Mouse (Mus musculus): ENCODE measurements around the gene Kmt5a. TPM values are rescaled to one million over a fixed set of nuclear protein-coding genes. Genes with fewer than 3 reads are reported as not detected.
"Not testable (repeated sequence)": the region's sequence is repeated elsewhere in the genome, so short reads cannot be mapped to it uniquely, and the experiment has no call there.

The Kmt5a gene
- polyA plus RNA-seq, 1 experiment from 2014 or later: 102 TPM

GRCm38 (mm10) chr5:124450051-124450450 is 10.3 kb downstream of the Kmt5a start:
- Histone ChIP-seq H3K27ac (replicated peaks; ENCODE audit: low read depth, low read length) (no peak overlapping the region), H3K9me3 (replicated peaks; ENCODE audit: control insufficient read depth, low read length) (no peaks in the 10 kb centered on the region), H3K4me3 (ENCODE audit: low read depth, low read length) (no peak overlapping the region), H3K27me3 (ENCODE audit: control insufficient read depth, insufficient read depth, low read length) (no peaks in the 10 kb centered on the region), H3K9ac (replicated peaks; ENCODE audit: low read length) (no peak overlapping the region), H3K36me3 (replicated peaks; ENCODE audit: control insufficient read depth, insufficient read depth, low read depth, low read length) (peaks cover 16% of the 10 kb centered on the region), H3K4me1 (ENCODE audit: control insufficient read depth, insufficient read depth, low read length) (no peaks in the 10 kb centered on the region), H3K4me2 (ENCODE audit: low read depth, low read length) (no peak overlapping the region)
- ATAC-seq (replicated peaks; ENCODE audit: insufficient number of reproducible peaks, low FRiP score, low TSS enrichment, low read depth): no peak
- WGBS: 91% methylated on average over 7 of the region's 7 CpGs
- no peak for DNase-seq (ENCODE audit: low spot score)

GRCm38 (mm10) chr5:124450641-124451340 is 11.1 kb downstream of the Kmt5a start:
- ATAC-seq (replicated peaks; ENCODE audit: insufficient number of reproducible peaks, low FRiP score, low TSS enrichment, low read depth): no peak
- no peak overlapping the region for H3K4me2 ChIP-seq (ENCODE audit: low read depth, low read length)
- WGBS: 90% methylated on average over 16 of the region's 16 CpGs
- H3K27me3 ChIP-seq (ENCODE audit: control insufficient read depth, insufficient read depth, low read length): no peaks in the 10 kb centered on the region
- no peaks in the 10 kb centered on the region for H3K4me1 ChIP-seq (ENCODE audit: control insufficient read depth, insufficient read depth, low read length)
- no peak overlapping the region for H3K27ac ChIP-seq (replicated peaks; ENCODE audit: low read depth, low read length)
- no peak overlapping the region for H3K4me3 ChIP-seq (ENCODE audit: low read depth, low read length)
- no peak overlapping the region for H3K9ac ChIP-seq (replicated peaks; ENCODE audit: low read length)
- DNase-seq (ENCODE audit: low spot score): no peak
- H3K36me3 ChIP-seq (replicated peaks; ENCODE audit: control insufficient read depth, insufficient read depth, low read depth, low read length): peaks cover 16% of the 10 kb centered on the region
- H3K9me3 ChIP-seq (replicated peaks; ENCODE audit: control insufficient read depth, low read length): no peaks in the 10 kb centered on the region

GRCm38 (mm10) chr5:124452494-124453228 is 12.9 kb downstream of the Kmt5a start:
- 85% methylated on average over 15 of the region's 15 CpGs for WGBS
- no peak overlapping the region for H3K9ac ChIP-seq (replicated peaks; ENCODE audit: low read length)

GRCm38 (mm10) chr5:124453339-124454081 is 13.8 kb downstream of the Kmt5a start:
- H3K9ac ChIP-seq (replicated peaks; ENCODE audit: low read length): no peak overlapping the region
- ATAC-seq (replicated peaks; ENCODE audit: insufficient number of reproducible peaks, low FRiP score, low TSS enrichment, low read depth) (no peak), DNase-seq (ENCODE audit: low spot score) (no peak)
- no peaks in the 10 kb centered on the region for H3K27me3 ChIP-seq (ENCODE audit: control insufficient read depth, insufficient read depth, low read length)
- WGBS: 82% methylated on average over 13 of the region's 13 CpGs
- H3K36me3 ChIP-seq (replicated peaks; ENCODE audit: control insufficient read depth, insufficient read depth, low read depth, low read length): peaks cover 26% of the 10 kb centered on the region
- H3K4me3 ChIP-seq (ENCODE audit: low read depth, low read length): no peak overlapping the region
- no peak overlapping the region for H3K4me2 ChIP-seq (ENCODE audit: low read depth, low read length)
- H3K4me1 ChIP-seq (ENCODE audit: control insufficient read depth, insufficient read depth, low read length): no peaks in the 10 kb centered on the region
- H3K9me3 ChIP-seq (replicated peaks; ENCODE audit: control insufficient read depth, low read length): no peaks in the 10 kb centered on the region
- H3K27ac ChIP-seq (replicated peaks; ENCODE audit: low read depth, low read length): no peak overlapping the region

More at GRCm38 (mm10) chr5:124452494-124453228, 12.9 kb downstream of the Kmt5a start:
- ATAC-seq (replicated peaks; ENCODE audit: insufficient number of reproducible peaks, low FRiP score, low TSS enrichment, low read depth) (no peak), DNase-seq (ENCODE audit: low spot score) (no peak)
- no peak overlapping the region for H3K4me3 ChIP-seq (ENCODE audit: low read depth, low read length)
- H3K27me3 ChIP-seq (ENCODE audit: control insufficient read depth, insufficient read depth, low read length): no peaks in the 10 kb centered on the region
- H3K4me1 ChIP-seq (ENCODE audit: control insufficient read depth, insufficient read depth, low read length): no peaks in the 10 kb centered on the region
- H3K36me3 ChIP-seq (replicated peaks; ENCODE audit: control insufficient read depth, insufficient read depth, low read depth, low read length): peaks cover 26% of the 10 kb centered on the region
- H3K9me3 ChIP-seq (replicated peaks; ENCODE audit: control insufficient read depth, low read length): no peaks in the 10 kb centered on the region
- H3K27ac ChIP-seq (replicated peaks; ENCODE audit: low read depth, low read length): no peak overlapping the region
- H3K4me2 ChIP-seq (ENCODE audit: low read depth, low read length): no peak overlapping the region

GRCm38 (mm10) chr5:124454082-124454419 is 14.3 kb downstream of the Kmt5a start:
- Histone ChIP-seq H3K27me3 (ENCODE audit: control insufficient read depth, insufficient read depth, low read length) (no peaks in the 10 kb centered on the region), H3K4me1 (ENCODE audit: control insufficient read depth, insufficient read depth, low read length) (no peaks in the 10 kb centered on the region), H3K4me2 (ENCODE audit: low read depth, low read length) (no peak overlapping the region), H3K9me3 (replicated peaks; ENCODE audit: control insufficient read depth, low read length) (no peaks in the 10 kb centered on the region), H3K36me3 (replicated peaks; ENCODE audit: control insufficient read depth, insufficient read depth, low read depth, low read length) (peaks cover 27% of the 10 kb centered on the region), H3K27ac (replicated peaks; ENCODE audit: low read depth, low read length) (no peak overlapping the region), H3K4me3 (ENCODE audit: low read depth, low read length) (no peak overlapping the region), H3K9ac (replicated peaks; ENCODE audit: low read length) (no peak overlapping the region)
- DNase-seq (ENCODE audit: low spot score): no peak
- no peak for ATAC-seq (replicated peaks; ENCODE audit: insufficient number of reproducible peaks, low FRiP score, low TSS enrichment, low read depth)
- 85% methylated on average over 1 of the region's 1 CpGs for WGBS

- Histone ChIP-seq H3K9me3 (replicated peaks; ENCODE audit: control insufficient read depth, low read length) (no peaks in the 10 kb centered on the region), H3K4me3 (ENCODE audit: low read depth, low read length) (no peak overlapping the region), H3K4me2 (ENCODE audit: low read depth, low read length) (no peak overlapping the region), H3K9ac (replicated peaks; ENCODE audit: low read length) (no peak overlapping the region), H3K27ac (replicated peaks; ENCODE audit: low read depth, low read length) (no peak overlapping the region), H3K36me3 (replicated peaks; ENCODE audit: control insufficient read depth, insufficient read depth, low read depth, low read length) (peaks cover 36% of the 10 kb centered on the region), H3K27me3 (ENCODE audit: control insufficient read depth, insufficient read depth, low read length) (no peaks in the 10 kb centered on the region), H3K4me1 (ENCODE audit: control insufficient read depth, insufficient read depth, low read length) (no peaks in the 10 kb centered on the region)
- 92% methylated on average over 6 of the region's 6 CpGs for WGBS
- DNase-seq (ENCODE audit: low spot score): no peak
- ATAC-seq (replicated peaks; ENCODE audit: insufficient number of reproducible peaks, low FRiP score, low TSS enrichment, low read depth): no peak
These were observed 17.0 kb downstream of the Kmt5a start for GRCm38 (mm10) chr5:124456762-124457161.

- ATAC-seq (replicated peaks; ENCODE audit: insufficient number of reproducible peaks, low FRiP score, low TSS enrichment, low read depth); H3K9ac ChIP-seq (replicated peaks; ENCODE audit: low read length); H3K9me3 ChIP-seq (replicated peaks; ENCODE audit: control insufficient read depth, low read length); H3K27me3 ChIP-seq (ENCODE audit: control insufficient read depth, insufficient read depth, low read length); H3K4me1 ChIP-seq (ENCODE audit: control insufficient read depth, insufficient read depth, low read length); DNase-seq (ENCODE audit: low spot score); H3K4me3 ChIP-seq (ENCODE audit: low read depth, low read length); H3K4me2 ChIP-seq (ENCODE audit: low read depth, low read length); H3K27ac ChIP-seq (replicated peaks; ENCODE audit: low read depth, low read length): not testable (repeated sequence)
- 94% methylated on average over 14 of the region's 14 CpGs for WGBS
- peaks cover 31% of the 10 kb centered on the region for H3K36me3 ChIP-seq (replicated peaks; ENCODE audit: control insufficient read depth, insufficient read depth, low read depth, low read length)
These were observed 21.2 kb downstream of the Kmt5a start for GRCm38 (mm10) chr5:124460922-124461321.
